Mouse (Mus musculus) urinary bladder, adult 2 months (tissue): Measurements from ENCODE around the gene Plekhb2. TPM values are rescaled to one million over a fixed set of nuclear protein-coding genes. Genes with fewer than 3 reads are reported as not detected.

Experiments
- DNase-seq: peaks from one replicate; pipeline ENCODE4 v3.0.0; 2022; ENCODE audit warnings: low spot score
- polyA plus RNA-seq: library from polyadenylated mRNA; depleted of rRNA; stranded (reverse); fragments of >200 nt; gene quantifications from 2 replicates; pipeline ENCODE4 v1.2.3, GENCODE M21; 2012; rRNA removed

Gene Plekhb2
- 120 and 125 TPM in 2 replicates for polyA plus RNA-seq

DNA sequence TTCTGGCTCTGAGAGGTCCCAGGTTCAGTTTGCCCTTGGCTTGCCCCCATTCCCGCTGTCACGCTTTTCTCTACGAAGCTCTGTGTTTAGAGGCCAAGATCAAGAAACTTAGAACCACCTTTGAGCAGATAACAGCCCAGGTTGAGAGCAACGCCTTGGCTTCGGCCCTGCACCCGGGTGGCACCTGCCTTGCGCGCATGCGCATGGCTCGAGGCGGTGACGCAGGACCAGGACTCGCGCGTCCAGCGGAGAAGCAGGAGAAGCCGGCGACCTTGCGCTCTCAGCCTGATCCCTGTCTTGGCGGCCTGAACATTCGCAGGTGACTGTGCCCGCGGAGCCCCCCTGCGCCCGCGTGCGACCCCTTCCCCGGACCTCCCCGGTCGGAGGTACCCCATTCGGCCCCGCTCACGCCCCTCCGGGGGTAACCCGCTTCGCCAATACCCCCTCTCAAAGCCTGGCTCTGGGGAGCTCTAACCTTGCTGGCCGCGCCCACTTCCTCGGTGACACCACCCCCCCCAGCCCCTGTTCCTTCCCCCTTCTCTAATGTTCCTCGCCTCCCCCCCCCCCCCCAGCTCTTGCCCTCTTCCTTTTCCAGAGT is at the start of gene Plekhb2:
Gene Plekhb2 (plus strand): TSS at position 232 of the 598 bp plus-strand sequence.
- DNase-seq, result peak; percentile 90

DNA sequence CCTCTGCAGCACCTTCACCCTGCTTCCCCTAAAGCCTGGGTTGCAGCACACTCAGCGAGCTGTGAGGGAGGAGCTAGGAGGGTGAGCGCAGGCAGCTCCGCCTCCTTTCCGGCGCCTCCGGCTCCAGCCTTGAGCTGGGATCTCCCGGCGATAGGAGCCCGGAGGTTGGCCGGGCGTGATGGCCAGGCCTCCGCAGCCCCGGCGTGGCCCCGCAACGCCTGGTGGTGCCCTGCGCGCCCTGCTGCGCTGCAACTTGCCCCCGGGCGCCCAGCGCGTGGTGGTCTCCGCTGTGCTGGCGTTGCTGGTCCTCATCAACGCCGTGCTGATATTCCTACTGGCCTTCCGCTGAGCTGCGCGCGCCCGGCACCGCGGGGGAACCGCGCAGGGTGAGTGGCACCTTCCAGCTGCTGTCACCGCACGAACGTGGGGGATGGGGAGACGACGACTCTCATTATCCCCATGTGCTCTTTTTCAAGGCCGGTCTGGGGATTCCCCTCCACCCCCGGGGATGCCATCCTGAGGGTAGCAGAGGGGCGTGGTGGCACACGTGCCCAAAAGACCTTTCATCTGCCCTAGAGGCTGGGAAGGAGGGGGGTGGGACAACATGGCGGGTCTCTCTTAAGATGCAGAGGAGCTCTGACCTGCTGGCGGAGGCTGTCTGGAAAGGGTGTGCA is 48.0 kb upstream of the Plekhb2 start:
- peak; percentile 44 for DNase-seq

DNA sequence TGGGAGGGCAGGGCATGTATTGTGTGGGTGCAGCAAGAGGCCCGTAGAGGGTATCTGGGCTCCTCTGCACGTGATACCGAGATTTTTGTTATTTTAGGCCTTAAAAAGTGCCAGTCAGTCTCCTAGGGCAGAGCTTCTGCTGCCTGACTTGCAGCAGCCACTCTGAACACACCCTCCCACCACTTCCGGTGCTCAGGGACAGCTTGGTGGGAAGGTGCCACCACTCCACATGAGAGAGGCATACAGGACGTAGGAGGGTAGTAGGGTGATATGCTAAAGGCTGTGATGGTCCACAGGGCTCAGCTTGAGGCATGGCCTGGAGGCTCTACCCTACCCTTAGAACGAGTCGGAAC is 47.5 kb upstream of the Plekhb2 start:
- DNase-seq, result no peak

DNA sequence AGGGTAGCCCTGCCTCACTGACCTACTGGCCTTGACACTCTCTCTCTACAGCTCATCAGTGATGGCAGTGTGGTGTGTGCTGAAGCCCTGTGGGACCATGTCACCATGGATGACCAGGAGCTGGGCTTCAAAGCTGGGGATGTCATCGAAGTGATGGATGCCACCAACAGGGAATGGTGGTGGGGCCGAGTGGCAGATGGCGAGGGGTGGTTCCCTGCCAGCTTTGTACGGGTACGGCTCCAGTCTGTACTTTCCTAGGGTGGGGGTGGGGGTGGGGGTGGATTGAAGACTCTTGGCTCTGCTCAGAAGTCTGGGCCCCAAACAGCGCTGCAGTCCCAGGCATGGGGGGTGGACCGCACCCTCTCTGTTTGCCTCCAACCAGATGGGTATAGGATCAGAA is 44.9 kb upstream of the Plekhb2 start:
- DNase-seq, result no peak

DNA sequence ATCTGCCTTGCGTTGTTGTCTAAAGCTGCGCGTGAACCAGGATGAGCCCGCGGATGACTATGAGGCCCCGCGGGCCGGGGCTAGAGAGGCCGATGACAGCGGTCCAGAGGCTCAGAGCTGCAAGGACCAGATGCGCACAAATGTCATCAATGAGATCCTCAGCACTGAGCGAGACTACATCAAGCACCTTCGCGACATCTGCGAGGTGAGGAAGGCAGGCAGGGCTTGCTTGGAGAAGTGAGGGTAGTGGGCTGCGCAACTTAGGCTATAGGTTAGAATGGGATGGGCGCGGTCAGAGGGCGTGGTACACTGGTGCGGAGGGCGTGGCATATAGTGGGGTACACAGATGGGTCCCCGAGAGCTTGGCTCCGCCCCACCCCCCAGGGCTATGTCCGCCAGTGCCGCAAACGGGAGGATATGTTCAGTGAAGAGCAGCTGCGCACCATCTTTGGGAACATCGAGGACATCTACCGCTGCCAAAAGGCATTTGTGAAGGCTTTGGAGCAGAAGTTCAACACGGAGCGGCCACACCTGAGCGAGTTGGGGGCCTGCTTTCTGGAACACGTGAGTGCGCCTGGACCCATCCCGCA is 43.8 kb upstream of the Plekhb2 start:
- DNase-seq, result no peak

DNA sequence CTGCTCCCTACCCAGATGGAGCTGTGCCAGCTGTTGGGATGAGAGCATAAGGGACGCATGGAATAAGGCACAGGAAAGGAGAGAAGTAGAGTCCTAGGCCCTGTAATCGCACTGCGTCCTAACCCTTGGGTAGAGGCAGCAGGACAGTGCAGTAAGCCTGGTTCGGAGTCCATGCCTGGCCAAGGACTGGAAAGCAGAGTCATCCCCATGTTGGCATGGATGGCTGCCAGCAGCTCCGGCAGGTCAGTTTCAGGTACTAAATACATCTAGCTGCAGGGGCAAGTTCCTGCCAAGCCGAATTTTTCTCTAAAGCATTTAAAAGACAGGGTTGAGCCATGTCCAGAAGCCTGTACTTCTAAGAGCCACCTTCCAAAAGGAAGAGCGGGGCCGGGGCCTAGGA is 41.3 kb upstream of the Plekhb2 start:
- no peak for DNase-seq

DNA sequence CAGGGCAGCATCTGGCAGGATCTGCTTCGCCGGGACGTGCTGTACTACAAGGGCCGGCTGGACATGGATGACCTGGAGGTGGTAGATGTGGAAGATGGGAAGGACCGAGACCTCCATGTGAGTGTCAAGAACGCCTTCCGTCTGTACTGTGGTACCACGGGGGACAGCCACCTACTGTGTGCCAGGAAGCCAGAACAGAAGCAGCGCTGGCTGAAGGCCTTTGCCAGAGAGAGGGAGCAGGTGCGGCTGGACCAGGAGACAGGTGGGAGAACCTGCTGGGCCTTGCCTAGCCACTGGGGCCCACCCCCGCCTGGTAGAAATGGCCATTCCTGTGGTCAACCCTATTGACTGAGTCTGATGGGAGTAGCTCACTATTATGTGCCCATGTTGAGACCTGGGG is 39.5 kb upstream of the Plekhb2 start:
- DNase-seq, result no peak

DNA sequence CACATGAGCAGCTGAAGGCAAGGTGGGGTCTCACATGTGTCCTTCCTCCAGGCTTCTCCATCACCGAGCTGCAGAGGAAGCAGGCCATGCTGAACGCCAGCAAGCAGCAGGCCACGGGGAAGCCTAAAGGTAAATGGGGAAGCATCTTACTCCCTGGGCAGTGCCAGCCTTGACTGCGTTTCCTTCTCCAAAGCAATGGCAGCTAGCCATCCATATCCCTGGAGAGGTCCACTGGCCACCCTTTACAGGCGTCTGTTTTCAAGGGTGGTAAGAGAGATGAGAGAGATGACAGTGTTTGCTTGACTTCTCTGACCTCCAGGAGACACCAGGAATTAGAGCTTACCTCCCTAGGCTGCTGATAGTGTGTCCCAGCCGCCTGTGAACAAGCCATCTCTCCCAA is 38.7 kb upstream of the Plekhb2 start:
- DNase-seq, result no peak

DNA sequence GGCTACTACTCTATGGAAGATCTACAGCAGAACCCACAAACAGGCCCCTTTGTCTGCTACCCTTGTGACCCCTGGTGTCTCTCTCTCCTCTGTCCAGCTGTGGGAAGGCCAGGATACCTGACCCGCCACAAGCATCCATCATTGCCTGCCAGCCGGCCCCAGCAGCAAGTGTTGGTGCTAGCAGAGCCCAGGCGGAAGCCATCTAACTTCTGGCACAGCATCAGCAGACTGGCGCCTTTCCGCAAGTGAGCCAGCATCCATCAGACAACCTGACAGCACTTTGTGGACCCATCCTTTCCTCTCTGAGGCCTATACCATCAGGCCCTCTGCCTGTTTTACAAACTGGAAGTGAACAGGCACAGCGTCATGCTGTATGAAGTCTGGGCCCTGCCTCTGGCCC is 38.2 kb upstream of the Plekhb2 start:
- DNase-seq, result no peak

DNA sequence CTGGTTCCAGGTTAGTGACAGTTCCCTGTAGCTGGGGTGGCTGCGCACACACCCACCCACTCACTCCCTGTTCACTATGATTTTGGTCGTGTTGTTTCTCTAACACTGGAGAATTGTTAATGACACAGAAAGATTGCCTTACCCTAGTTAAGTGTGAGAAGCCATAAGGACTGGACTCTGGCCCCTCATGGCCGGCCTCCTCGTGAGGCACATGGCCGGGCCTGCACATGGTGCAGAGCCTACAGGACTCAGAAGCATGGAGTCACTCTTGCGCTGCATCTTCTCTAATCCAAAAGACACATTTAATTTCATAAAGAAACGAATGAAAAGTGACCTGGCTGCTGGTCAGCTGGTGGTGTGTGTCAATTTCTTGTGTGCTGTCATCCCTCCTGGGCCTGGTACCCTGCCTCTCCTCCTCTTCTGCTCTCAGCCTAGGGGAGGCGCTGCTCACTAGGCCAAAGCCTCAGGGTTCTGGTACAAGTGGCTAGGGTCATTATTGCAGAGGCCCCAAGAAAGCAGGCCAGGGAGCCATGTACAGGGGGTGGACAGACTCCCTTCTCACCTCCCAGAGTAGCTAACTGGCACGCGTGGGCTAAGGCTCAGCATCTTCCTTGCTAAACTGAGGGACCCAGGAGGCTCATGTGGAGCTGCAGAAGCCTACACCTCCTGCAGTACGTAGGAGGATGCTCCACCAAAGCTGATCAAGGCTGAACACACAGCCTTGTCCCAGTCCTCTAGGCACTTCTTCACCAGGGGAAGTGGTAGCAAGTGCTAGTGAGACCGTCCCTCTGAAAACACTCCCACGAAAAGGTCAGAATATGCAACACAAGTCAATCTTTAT is 37.1 kb upstream of the Plekhb2 start:
- DNase-seq, result no peak

DNA sequence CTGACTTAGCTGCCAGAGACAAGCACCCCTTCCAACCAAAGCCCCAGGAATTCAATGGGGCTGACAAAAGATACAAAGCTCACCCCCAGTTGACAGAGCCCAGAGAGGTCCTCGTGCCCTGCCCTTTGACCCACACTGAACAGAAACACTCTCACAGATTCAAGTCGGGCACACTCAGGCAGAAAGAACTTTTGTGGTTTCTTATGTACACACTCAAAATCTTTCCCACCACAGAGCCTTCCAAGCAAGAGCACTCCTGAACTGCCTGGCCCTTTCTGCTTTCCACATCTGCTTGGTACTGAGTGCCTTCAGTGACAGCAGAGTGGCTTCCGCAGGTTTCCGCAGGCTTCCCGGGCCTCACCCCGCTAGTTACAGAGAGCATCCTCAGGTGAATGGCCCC is 33.9 kb upstream of the Plekhb2 start:
- no peak for DNase-seq

DNA sequence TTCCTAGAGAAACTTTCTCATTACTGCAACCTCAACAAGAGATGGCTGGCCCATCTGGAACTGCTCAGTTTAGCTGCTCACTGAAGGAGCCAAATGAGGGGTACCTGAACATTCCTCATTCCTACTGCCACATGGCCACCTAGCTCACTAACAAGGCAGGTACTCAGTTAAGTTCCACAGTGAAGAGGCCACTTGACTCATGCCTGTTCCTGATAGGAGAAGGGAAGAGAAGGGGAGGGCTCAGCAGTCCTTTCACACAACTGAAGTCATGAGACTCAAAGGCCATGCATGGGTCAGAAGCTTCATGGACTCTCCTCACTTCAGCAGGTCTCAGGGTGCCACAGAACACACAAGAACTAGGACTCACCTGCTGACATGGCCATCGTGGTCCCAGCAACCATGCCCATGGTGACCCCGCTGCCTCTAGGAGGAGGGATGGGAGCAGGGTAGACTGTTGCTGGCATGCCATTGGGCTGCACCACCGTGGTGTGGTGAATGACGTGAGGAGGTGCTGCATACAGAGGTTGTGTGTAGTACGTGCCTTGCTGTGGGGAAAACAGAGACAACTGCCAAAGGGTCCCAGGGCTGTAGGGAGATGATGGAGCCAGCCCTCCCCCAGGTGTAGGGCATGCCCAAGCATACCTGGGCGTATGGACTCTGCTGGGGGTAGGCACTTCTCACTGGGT is 30.4 kb upstream of the Plekhb2 start:
- DNase-seq, result no peak

DNA sequence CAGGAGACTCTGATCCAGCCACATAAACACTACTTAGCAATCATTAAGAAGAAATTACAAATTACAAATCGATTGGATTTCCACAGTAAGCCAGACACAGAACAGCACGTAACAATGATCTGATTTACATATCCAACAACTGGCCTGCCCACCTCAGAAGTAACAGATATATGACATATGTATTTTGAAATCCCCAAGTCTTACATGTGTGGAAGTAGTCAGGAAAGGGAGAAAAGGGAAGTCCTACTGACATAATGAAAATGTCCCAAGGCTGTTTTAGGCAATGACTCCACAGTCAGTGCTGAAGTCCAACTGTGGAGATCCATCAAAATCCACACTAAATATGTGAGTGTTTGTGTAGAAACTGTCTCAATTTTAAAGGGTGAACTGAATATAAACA is 28.4 kb upstream of the Plekhb2 start:
- no peak for DNase-seq

DNA sequence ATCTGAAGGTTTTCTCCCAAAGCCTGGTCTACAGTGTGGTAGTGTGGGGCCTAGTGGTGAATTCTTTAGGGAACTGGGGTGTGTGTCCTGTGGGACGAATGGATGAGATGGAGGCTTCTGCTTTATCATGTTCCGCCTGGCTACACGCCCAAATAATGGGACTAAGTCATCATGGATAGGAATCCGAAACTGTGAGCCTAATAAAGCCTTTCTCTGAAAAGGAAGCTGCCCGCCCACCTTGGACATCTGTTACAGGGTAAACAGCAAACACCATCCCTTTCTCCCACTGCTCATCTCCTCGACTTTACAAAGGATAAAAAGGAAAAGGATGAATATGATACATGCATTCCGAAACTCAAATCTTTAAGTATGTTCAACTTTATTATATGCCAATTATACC is 27.8 kb upstream of the Plekhb2 start:
- no peak for DNase-seq

DNA sequence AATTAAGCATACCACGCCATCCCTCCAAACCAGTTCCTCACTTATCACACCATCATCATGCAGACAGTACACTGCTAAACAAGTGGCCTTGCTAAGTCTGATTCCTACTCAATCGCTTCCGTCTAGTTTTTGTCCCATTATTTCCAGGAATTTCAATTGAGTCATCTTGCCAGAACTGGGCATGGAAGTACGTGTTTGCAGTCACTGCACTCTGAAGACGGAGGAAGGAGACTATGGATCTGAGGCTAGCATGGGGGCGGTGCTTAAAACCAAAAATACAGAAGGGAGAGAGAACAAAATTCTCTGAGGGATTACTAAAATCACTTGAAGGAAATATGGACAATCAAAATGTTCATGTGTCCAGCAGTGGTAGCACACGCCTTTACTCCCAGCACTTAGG is 27.0 kb upstream of the Plekhb2 start:
- DNase-seq, result no peak

DNA sequence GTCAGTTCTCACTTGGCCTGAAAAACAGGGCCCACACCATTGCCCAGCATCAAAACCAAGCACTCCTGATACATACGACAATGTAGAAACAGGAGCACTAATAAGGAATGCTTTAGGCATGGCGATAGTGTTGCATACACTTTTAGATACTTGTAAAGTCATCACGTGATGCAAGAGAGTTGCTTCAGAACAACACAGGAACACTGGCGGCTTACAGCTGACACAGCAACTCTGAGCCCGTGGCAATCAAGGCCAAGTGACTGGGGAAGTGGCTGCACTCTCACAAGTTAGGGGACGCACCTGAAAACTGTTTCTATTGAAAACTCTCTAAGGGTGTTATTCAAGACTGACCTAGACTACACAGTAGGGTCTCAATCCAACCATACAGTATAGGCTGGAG is 26.4 kb upstream of the Plekhb2 start:
- DNase-seq, result no peak

DNA sequence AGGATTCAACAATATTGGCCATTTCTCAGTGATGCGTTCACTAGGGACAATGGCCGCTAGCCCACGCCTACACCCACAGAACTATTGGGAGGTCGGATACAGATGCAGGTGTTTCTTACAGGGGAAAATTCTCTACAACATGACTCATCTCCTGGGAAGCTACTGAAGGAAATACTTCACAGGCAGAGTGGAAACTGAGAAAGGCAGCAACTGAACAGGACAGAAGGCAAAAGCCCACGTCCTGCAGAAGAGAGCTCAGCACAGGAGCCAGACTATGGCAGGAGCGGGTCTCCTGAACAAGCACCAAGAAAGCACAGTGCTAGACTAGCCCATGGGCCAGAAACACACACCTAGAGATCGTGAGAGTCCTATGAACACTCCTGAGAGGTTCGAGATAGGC is 25.6 kb upstream of the Plekhb2 start:
- no peak for DNase-seq

DNA sequence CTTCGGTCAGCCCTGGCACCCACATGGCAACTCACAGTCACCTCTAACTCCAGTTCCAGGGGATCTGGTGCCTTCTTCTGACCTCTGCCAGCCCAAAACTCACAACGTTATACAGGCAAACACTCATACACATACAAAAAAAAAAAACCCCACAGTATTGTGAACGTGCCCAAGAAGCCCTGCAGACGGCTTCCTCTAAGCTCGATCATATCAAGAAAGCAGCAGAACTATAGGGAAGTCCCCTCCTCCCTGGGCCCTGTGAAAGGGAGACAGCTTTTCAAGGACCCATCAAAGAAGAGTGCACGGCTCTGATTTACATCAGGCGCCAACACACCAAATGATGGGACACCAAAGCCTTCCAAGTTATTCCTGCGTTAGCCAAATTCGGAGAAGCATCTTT is 23.9 kb upstream of the Plekhb2 start:
- DNase-seq, result no peak

DNA sequence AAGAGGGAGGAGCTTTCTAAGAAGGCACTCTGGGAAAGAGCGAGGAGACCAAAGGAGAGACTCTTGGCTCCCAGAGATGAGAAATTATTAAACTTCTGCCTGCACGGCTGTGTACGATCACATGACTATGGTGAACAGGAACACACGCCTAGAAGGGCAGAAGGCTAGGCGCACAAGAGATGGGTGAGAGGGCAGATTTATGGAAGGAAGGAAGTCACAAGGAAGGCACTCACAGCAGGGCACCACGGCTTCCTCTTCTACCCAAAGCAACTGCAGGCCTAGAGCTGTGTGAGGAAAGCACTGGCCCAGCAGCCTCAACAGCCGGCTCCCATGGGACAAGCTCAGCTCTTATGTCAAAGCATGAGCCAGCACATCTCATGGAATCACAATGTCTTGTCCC is 21.9 kb upstream of the Plekhb2 start:
- DNase-seq, result no peak

DNA sequence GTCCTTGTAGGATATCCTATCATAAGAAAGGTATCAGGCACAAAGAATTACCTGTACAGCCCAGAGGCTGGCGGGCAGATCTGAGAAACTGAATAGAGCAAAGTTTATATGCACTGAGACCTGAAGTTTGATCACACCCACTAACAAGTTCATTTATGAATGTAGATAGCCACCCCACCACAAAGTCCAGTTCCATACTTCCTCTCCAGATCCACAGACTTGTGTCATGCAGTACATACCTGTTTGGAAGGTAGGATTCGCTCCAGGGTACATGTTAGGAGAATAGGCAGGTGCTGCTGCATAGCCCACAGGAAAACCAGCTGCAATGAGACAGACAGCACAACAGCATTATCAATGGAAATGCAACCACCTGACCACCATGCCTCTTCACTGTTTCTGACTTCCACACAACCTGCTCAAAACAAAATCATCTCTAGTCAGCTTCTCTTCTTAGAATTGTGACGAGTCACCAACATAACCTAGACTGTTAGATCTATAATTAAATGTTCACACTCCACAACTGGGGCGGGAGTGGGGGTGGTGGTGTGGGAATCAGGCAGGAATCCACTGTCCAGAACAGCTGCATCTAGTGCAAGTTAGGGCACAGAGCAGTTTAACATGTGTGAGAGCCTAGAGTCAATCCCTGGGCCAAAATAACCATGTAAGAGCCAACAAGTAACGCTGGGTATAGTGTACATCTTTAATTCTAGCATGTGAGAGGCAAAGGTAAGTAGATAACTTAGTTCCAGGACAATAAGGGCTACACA is 21.1 kb upstream of the Plekhb2 start:
- DNase-seq, result no peak

DNA sequence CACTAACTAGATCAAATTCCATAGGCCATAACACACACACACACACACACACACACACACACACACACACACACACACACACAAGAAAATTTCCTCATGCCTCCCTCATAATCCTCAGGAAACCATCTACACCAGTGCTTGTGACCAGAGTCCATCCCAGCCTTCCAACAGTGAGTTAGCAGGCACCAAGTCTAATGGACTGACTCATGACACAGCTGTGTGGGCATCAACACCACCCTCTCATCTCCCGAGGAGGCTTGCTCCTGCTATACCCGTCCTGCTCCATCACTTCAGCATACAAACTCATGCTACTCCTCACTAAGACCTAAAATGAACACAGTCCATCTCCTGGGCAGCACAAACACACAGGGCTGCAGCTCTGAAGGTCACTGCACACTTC is 18.8 kb upstream of the Plekhb2 start:
- no peak for DNase-seq
